Mouse (Mus musculus): ENCODE data around the gene Olfr430. TPM values are rescaled to one million over a fixed set of nuclear protein-coding genes. Genes with fewer than 3 reads are reported as not detected.

The Olfr430 gene
- polyA plus RNA-seq, 1 experiment from 2014 or later = not detected

DNA sequence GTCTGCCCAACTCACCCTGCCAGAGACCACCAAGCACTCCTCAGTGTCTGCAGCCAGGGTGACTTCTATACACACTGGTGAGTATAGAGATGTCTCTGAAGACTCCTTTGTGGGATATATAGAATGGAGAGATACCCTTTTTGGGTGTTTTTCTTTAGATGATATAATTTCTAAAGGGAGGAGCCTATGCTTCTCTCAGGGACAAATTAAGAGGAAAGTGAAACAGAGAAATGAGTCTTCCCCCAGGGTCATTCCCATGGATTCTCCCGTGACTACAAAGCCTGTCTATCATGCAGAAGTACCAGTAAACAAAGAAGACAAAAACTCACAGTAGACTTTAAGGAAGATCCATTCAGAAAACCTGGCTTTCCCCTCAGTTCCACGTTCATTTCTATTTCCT, 54.7 kb downstream of the Olfr430 start, which contains the start of gene Olfr231:
Gene Olfr231, minus strand, starts transcription at position 101 of the 400 bp plus-strand sequence.
- no peak within 1 kb of the TSS for H3K4me3 ChIP-seq (ENCODE audit: low read length)
- no peak within 1 kb of the TSS for H3K9ac ChIP-seq (ENCODE audit: low read depth, low read length)
- H3K36me3 ChIP-seq (ENCODE audit: control insufficient read depth, insufficient read depth, low read length) = no peaks in the 10 kb centered on the region
- no peak within 1 kb of the TSS for H3K27ac ChIP-seq (ENCODE audit: low read depth, low read length)
- H3K9me3 ChIP-seq (ENCODE audit: control insufficient read depth, low read length) = no peaks in the 10 kb centered on the region
- no peak for ATAC-seq (ENCODE audit: low FRiP score, low TSS enrichment)
- H3K4me2 ChIP-seq (replicated peaks; ENCODE audit: low read depth, low read length) = no peak within 1 kb of the TSS
- WGBS = 65% methylated on average over 2 of the region's 2 CpGs
- no peaks in the 10 kb centered on the region for H3K27me3 ChIP-seq (ENCODE audit: control insufficient read depth, insufficient read depth, low read length)
- H3K4me1 ChIP-seq (ENCODE audit: control insufficient read depth, insufficient read depth, low read length) = no peaks in the 10 kb centered on the region

Other genes starting within 250 kb of the Olfr430 start
- 0.34 and 0.79 TPM in 2 replicates for gene Ifi211, start 153.6 kb upstream of the Olfr430 start, polyA plus RNA-seq (2014; fragmentation: Nextera tagmentation; extraction: Ambion mirVana)
- 1.7 and 1.8 TPM in 2 replicates for gene Mndal, start 124.1 kb upstream of the Olfr430 start, polyA plus RNA-seq (2014; fragmentation: Nextera tagmentation; extraction: Ambion mirVana)
- 0.91 and 1.8 TPM in 2 replicates for gene Ifi203, start 123.9 kb upstream of the Olfr430 start, polyA plus RNA-seq (2014; fragmentation: Nextera tagmentation; extraction: Ambion mirVana)
- not detected in 2 replicates for gene Ifi202b, start 83.9 kb upstream of the Olfr430 start, polyA plus RNA-seq (2014; fragmentation: Nextera tagmentation; extraction: Ambion mirVana)
- gene Ifi205, start 34.8 kb upstream of the Olfr430 start, polyA plus RNA-seq (2014; fragmentation: Nextera tagmentation; extraction: Ambion mirVana) = not detected in 2 replicates
- 0.23 TPM in 1 of 2 replicates, not detected in the other for gene Olfr433, start 25.9 kb upstream of the Olfr430 start, polyA plus RNA-seq (2014; fragmentation: Nextera tagmentation; extraction: Ambion mirVana)
- gene Olfr432, start 17.4 kb upstream of the Olfr430 start, polyA plus RNA-seq (2014; fragmentation: Nextera tagmentation; extraction: Ambion mirVana) = not detected in 2 replicates
- gene Olfr429, start 17.7 kb downstream of the Olfr430 start, polyA plus RNA-seq (2014; fragmentation: Nextera tagmentation; extraction: Ambion mirVana) = not detected in 2 replicates
- gene Olfr427, start 30.3 kb downstream of the Olfr430 start, polyA plus RNA-seq (2014; fragmentation: Nextera tagmentation; extraction: Ambion mirVana) = not detected in 2 replicates
- not detected in 2 replicates for gene Olfr231, start 54.6 kb downstream of the Olfr430 start, polyA plus RNA-seq (2014; fragmentation: Nextera tagmentation; extraction: Ambion mirVana)
- not detected in 2 replicates for gene Olfr424, start 64.9 kb downstream of the Olfr430 start, polyA plus RNA-seq (2014; fragmentation: Nextera tagmentation; extraction: Ambion mirVana)
- gene Olfr420, start 89.0 kb downstream of the Olfr430 start, polyA plus RNA-seq (2014; fragmentation: Nextera tagmentation; extraction: Ambion mirVana) = not detected in 2 replicates
- gene Spta1, start 106.2 kb downstream of the Olfr430 start, polyA plus RNA-seq (2014; fragmentation: Nextera tagmentation; extraction: Ambion mirVana) = 0.19 and 0.39 TPM in 2 replicates
- not detected in 2 replicates for gene Olfr419, start 185.5 kb downstream of the Olfr430 start, polyA plus RNA-seq (2014; fragmentation: Nextera tagmentation; extraction: Ambion mirVana)

Data from kidney, embryonic 14.5 days (tissue).